Mouse (Mus musculus) lung, postnatal 36 days (tissue): Measurements from ENCODE around the gene Maml3.

Experiments used
- DNase-seq: peaks from one replicate; pipeline ENCODE4 v3.0.0; 2022; ENCODE audit warnings: mixed read lengths

The Maml3 gene

GRCm38 (mm10) chr3:52104636-52105151 is at the start of gene Maml3:
Maml3 (minus strand) TSS chr3:52105076.
- peak; percentile 95 for DNase-seq

GRCm38 (mm10) chr3:52151155-52151554 is 46.3 kb upstream of the Maml3 start:
- DNase-seq = no peak

- DNase-seq = no peak
These were observed 43.4 kb upstream of the Maml3 start for GRCm38 (mm10) chr3:52148301-52148700.

GRCm38 (mm10) chr3:52144776-52145460 is 40.0 kb upstream of the Maml3 start:
- no peak for DNase-seq

GRCm38 (mm10) chr3:52143017-52143416 is 38.1 kb upstream of the Maml3 start:
- DNase-seq = no peak

GRCm38 (mm10) chr3:52140162-52140561 is 35.3 kb upstream of the Maml3 start:
- peak; percentile 50 for DNase-seq

GRCm38 (mm10) chr3:52125421-52125820 is 20.5 kb upstream of the Maml3 start:
- no peak for DNase-seq

GRCm38 (mm10) chr3:52120858-52121257 is 16.0 kb upstream of the Maml3 start:
- no peak for DNase-seq

- DNase-seq = no peak
These were observed 14.3 kb upstream of the Maml3 start for GRCm38 (mm10) chr3:52119216-52119615.

- no peak for DNase-seq
These were observed 10.5 kb upstream of the Maml3 start for GRCm38 (mm10) chr3:52115421-52115820.

GRCm38 (mm10) chr3:52108027-52108426 is 3.2 kb upstream of the Maml3 start:
- DNase-seq = no peak

GRCm38 (mm10) chr3:52105156-52105555 is 280 bp upstream of the Maml3 start:
- peak; percentile 76 for DNase-seq

- DNase-seq = no peak
These were observed 668 bp downstream of the Maml3 start for GRCm38 (mm10) chr3:52104208-52104607.

GRCm38 (mm10) chr3:52103531-52104181 is 1.2 kb downstream of the Maml3 start:
- DNase-seq = peak; percentile 62

GRCm38 (mm10) chr3:52102601-52103530 is 2.0 kb downstream of the Maml3 start:
- DNase-seq = peak; percentile 88

- DNase-seq = peak; percentile 96
These were observed 2.8 kb downstream of the Maml3 start for GRCm38 (mm10) chr3:52101977-52102600.

GRCm38 (mm10) chr3:52101401-52101976 is 3.4 kb downstream of the Maml3 start:
- no peak for DNase-seq

GRCm38 (mm10) chr3:52100926-52101325 is 4.0 kb downstream of the Maml3 start:
- no peak for DNase-seq

- no peak for DNase-seq
These were observed 4.6 kb downstream of the Maml3 start for GRCm38 (mm10) chr3:52100306-52100705.

- no peak for DNase-seq
These were observed 5.6 kb downstream of the Maml3 start for GRCm38 (mm10) chr3:52099286-52099685.

GRCm38 (mm10) chr3:52091261-52091797 is 13.5 kb downstream of the Maml3 start:
- DNase-seq = no peak
